Mouse (Mus musculus) brain, embryonic 18.5 days (tissue): ENCODE data around the gene Arvcf.

Experiments
- DNase-seq: peaks from one replicate; pipeline ENCODE4 v3.0.0-alpha.2; 2012; ENCODE audit warnings: low read depth, low spot score

The Arvcf gene

GRCm38 (mm10) chr16:18347931-18348600, at the start of gene Arvcf, which contains the start of gene Tango2:
Gene Arvcf, plus strand, starts transcription at chr16:18348182.
Gene Tango2, minus strand, starts transcription at chr16:18348103.
- peak; percentile 88 for DNase-seq

GRCm38 (mm10) chr16:18308159-18308558, 39.8 kb upstream of the Arvcf start:
- no peak for DNase-seq

DNA sequence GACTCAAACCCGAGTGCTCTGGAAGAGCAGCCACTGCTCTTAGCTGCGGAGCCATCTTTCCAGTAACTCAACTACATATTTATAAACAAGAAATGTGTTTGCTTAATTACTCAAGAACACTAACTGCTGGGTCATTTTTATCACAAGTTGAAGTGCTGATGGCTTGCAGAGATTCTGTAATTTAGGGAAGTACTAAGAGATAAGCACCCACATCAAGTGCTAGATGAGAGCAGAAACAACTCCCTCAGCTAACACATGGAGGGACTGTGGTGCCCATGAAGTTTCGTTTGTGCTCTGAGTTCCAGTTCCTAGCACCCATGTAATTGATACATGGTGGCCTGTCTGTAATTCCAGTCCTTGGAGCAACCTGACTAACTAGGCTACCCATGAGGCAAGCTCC, 29.0 kb upstream of the Arvcf start:
- DNase-seq = no peak

GRCm38 (mm10) chr16:18321443-18321842, 26.5 kb upstream of the Arvcf start:
- DNase-seq = no peak

DNA sequence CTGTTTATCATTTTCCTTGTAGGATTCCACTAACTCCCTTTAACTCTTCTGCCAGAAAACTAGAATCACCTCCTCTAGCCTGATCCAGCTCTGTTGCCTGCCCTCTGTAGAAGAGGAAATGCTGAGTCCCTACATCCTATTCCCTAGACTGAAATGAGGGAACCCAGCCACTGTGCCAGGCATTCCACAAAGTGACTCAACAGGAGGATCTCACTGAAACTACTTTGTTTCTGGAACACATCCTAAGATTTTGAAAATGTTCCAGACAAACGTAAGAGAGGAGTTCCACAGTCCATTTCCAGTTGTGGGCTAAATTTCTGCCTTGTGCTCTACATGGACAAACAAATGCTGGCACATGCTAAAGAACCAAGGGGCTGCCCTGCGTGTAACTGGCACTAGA, 24.5 kb upstream of the Arvcf start:
- no peak for DNase-seq

DNA sequence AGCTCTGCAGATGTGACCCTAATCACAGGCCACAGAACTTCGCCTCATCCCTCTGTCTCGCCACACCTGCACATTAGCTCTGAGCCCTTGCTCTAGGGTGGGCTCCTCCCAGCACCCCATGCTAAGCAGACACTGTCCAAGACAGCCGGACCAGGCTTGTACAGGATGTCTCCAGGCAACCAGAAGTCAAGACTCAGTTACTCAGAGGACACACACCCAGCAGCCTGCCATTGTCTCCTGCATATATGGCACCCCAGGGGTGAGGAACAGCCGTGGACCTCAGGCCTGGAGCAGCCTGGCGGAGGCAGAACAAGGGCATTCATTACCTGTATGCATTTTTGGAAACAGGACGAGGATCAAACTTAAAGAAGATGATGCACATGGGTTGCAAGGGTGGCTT, 24.0 kb upstream of the Arvcf start:
- no peak for DNase-seq

DNA sequence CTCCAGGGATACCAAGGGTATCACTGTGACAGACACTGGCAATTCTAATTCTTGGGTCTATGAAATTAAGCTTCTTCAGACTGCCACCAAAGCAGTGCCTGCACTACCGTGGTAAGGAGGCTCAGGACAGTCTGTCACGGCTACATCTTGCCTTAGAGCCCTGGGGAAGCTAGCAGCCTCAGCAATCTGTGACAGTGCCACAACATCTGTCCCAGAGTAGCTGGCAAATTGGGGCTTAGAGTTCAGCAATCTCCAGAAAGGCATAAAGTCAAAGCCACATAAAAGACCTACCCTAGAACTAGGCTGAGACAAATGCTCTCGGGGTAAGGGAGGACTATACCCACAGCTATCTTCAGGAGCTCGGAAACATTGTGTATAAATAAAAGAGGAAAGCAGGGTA, 22.2 kb upstream of the Arvcf start:
- DNase-seq = no peak

GRCm38 (mm10) chr16:18327936-18328335, 20.0 kb upstream of the Arvcf start:
- DNase-seq = no peak

GRCm38 (mm10) chr16:18328524-18328923, 19.5 kb upstream of the Arvcf start:
- no peak for DNase-seq

DNA sequence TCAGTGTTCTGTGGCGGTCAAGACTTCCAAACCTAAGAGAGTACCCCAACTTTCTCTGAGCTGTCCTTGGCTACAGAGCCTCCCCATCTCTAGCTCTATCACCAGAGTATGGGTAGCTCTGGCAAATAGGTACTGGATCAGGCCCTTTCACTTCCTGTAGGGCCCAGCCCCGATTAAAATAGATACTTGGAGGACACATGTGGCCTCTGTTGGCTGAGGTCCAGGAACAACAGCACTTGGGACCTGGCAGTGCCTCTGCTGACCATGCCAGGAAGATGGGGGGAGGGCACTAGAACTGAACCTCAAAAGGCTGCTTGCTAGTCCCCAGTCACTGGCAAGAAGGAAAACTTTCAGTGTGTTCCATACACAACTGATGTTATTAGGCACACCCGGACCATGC, 14.0 kb upstream of the Arvcf start:
- no peak for DNase-seq

DNA sequence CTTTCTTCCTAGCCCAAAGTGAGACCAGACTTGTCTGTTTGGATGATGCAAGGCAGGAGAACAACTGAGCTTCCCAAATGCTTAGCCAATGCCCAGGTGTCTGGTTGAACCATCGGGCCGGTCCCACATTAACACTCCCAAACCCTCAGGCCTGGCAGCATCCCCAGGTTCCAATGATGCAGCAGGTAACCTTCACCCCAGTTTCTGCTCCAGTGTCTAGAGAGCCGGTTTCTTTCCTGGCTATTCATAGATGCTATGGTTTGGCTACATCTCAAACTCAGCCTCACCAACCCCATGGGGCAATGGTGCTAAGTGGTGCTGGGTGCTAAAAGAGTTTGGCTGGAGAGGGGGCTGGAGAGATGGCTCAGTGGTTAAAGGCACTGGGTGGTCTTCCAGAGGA, 12.0 kb upstream of the Arvcf start:
- DNase-seq = no peak

DNA sequence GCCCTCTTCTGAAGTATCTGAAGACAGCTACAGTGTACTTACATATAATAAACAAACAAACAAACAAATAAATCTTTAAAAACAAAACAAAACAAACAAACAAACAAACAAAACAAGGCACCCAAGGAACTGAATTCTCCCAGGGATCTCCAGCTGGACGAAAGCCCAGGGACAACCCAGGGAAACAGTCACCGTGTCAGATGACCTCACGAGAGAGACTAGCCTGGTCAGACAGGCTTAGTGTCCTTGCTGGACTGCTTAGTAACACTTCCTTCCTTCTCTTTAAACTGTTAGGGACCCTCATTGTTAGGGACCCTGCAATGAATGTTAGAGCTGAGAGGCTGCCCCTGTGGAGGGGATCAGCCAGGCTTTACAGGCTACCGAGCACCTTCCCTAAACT, 10.7 kb upstream of the Arvcf start:
- DNase-seq = no peak

DNA sequence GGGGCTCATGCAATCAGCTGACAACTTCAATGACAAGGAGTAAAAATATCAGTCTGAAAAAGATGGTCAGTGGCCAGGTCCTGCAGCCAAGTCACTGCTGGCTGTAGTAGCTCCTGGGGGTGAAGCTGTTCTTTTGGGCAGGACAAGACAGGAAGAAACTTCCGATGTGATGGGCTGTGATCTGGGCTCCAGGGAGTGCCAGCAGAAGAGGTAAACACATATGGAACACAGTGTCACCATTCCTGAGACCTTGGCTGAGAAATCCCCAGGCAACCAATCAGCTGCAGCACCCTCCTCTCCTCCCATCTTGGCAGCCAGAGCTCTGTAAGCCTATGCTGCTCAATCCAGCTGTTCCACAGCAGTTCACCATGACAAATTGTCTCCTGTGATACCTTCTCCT, 8.1 kb upstream of the Arvcf start:
- no peak for DNase-seq

GRCm38 (mm10) chr16:18341605-18342004, 6.4 kb upstream of the Arvcf start:
- no peak for DNase-seq

DNA sequence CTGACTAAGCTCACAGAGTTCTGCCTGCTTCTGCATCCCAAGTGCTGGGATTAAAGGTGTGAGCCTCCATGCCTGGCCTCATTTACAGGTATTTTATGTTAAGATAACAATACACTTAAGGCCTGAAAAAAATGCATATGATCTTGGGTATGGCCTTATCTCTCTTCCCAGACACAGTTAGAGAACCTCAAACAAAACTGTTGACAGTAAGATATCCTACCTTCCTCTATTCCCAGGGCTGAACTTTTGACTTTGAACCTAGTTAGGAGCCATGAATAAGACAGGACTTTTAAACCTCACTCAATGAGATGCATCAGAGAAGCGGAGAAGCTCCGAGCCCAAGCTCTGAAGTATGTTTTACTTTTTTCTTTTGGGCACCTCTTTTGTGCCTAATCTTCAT, 5.9 kb upstream of the Arvcf start:
- DNase-seq = no peak

DNA sequence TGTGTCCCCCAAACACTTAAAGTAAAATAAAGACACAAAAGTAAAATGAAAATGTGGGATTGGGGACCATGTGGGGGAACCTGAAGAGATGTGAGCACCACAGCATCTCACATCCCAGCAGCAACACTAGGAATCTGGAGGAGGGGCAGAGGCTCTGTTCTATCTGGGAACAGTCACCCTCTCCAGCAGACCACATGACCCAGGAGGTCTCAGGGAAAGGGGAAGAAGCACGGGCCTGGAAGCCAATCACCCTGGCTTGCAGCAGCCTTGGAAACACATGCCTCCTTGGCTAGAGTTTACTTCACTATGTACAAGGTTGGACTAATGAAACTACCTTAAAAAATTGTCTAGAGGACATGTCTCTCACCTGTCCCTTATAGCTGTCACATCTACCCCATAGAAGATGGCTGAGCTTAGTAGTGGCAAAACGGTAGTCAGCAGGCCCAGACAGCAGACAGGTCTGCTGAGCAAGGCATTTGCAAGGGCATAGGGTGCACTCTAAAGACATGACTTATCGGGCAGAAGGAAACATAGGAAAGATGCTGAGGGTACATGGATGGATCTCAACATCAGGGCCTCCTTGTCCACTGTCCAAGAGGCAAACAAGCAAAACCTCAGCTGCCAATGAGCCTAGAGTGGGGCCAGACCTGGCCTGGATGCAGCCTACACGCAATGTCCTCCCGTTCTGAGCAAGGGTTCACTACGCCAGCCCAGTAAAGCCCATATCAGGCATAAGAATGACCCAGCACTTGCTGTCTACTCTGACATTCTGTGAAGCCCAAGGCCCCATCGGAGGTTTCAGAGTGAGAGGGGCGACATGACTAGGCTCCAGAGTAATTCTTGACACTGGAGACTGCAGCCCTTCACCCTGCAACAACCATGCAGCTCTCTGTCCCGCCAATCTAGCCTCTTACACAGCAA, 5.1 kb upstream of the Arvcf start:
- no peak for DNase-seq

GRCm38 (mm10) chr16:18343778-18344177, 4.2 kb upstream of the Arvcf start:
- DNase-seq = peak; percentile 89

- DNase-seq = peak; percentile 56
These were observed 2.7 kb upstream of the Arvcf start for GRCm38 (mm10) chr16:18345243-18345642.

GRCm38 (mm10) chr16:18348601-18349175, 706 bp downstream of the Arvcf start:
- DNase-seq = no peak

- DNase-seq = no peak
These were observed 1.9 kb downstream of the Arvcf start for GRCm38 (mm10) chr16:18349761-18350325.

- no peak for DNase-seq
These were observed 3.5 kb downstream of the Arvcf start for GRCm38 (mm10) chr16:18351313-18352055.

DNA sequence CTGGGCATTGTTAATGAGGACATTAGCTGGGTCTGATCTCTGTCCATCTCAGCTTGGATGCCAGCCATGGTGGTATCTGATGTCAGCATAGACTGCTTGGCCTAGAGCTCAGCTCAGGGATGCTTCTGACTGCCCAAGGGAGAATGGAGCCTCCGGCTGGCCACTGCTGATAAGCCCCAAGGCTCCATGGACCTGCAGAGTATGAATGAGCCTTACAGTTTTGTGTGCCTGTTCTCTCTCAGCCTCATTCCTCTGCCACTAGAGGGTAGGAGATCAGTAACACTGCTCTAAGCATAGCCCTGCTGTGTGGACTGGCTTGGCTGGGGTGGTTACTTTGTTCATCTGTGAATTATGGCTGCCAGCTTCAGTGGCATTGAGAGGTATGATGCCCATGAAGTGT, 5.1 kb downstream of the Arvcf start:
- no peak for DNase-seq
